Mouse (Mus musculus) liver, postnatal 0 days (tissue): ENCODE results near the gene Lipt1.

Experiments
- CTCF ChIP-seq: sonication (generic); IDR thresholded peaks from 2 replicates; pipeline ENCODE4 v1.5.1; 2016; ENCODE audit warnings: antibody characterized with exemption, low read depth
- EP300 ChIP-seq: IDR thresholded peaks from 2 replicates; pipeline ENCODE4 v1.6.1; 2016; ENCODE audit warnings: antibody characterized with exemption, low read depth, mild to moderate bottlenecking

- no peak for TF ChIP-seq CTCF
- TF ChIP-seq EP300, result no peak
These were observed 44.9 kb downstream of the Lipt1 start, which contains the start of gene Lyg2 for GRCm38 (mm10) chr1:37916393-37916792.
